Mouse (Mus musculus): ENCODE measurements at regions not wholly inside any gene's neighbourhood (a gene's known extent, or its start where the extent isn't known, plus 50 kb on each side); places are given as distances from the start of the nearest gene placed in this dataset.

- TF ChIP-seq CTCF (IDR thresholded peaks at IDR 0.05; ENCODE audit: insufficient read depth, low read length) (no peak), POLR2A (IDR thresholded peaks at IDR 0.05; ENCODE audit: borderline replicate concordance, extremely low read depth, low read depth, low read length) (no peak)
Observed at GRCm38 (mm10) chr11:31748275-31748815, 76.7 kb upstream of the Bod1 start.
